Mouse (Mus musculus) intestine, postnatal 0 days (tissue): ENCODE data around the gene Arxes2. TPM values are rescaled to one million over a fixed set of nuclear protein-coding genes. Genes with fewer than 3 reads are reported as not detected.
A peak's percentile ranks its signal among the peaks of the same experiment; 100 is the strongest.
"Not testable (repeated sequence)": the region's sequence is repeated elsewhere in the genome, so short reads cannot be mapped to it uniquely, and the experiment has no call there.

Experiments used
- ATAC-seq: fragments of 200-750 bp; cut with Nextera tagmentation; 2 replicates; pipeline ENCODE4 v1.8.0; 2017; ENCODE audit warnings: mild to moderate bottlenecking, moderate TSS enrichment, moderate library complexity
- H3K27ac ChIP-seq: fragments of 300-500 bp; sonication (generic); 2 replicates; pipeline ENCODE4 v1.5.1; 2014; ENCODE audit warnings: mild to moderate bottlenecking, low read depth, low read length, moderate library complexity
- H3K27me3 ChIP-seq: fragments of 300-500 bp; sonication (generic); replicated peaks from 2 replicates; pipeline ENCODE4 v1.6.1; 2014; ENCODE audit warnings: low read length, mixed read lengths; ENCODE audit not compliant: control insufficient read depth, insufficient read depth
- H3K36me3 ChIP-seq: fragments of 300-500 bp; sonication (generic); 2 replicates; pipeline ENCODE4 v1.6.1; 2014; ENCODE audit warnings: mild to moderate bottlenecking, moderate library complexity; ENCODE audit not compliant: control insufficient read depth, insufficient read depth
- H3K4me1 ChIP-seq: fragments of 300-500 bp; sonication (generic); replicated peaks from 2 replicates; pipeline ENCODE4 v1.6.1; 2014; ENCODE audit warnings: antibody characterized with exemption, low read length, mixed read lengths; ENCODE audit not compliant: control insufficient read depth, insufficient read depth
- H3K4me2 ChIP-seq: fragments of 300-500 bp; sonication (generic); replicated peaks from 2 replicates; pipeline ENCODE4 v1.6.1; 2014; ENCODE audit warnings: low read depth, mild to moderate bottlenecking, moderate library complexity
- H3K4me3 ChIP-seq: fragments of 300-500 bp; sonication (generic); 2 replicates; pipeline ENCODE4 v1.5.1; 2014; ENCODE audit warnings: low read depth, low read length
- H3K9ac ChIP-seq: fragments of 300-500 bp; sonication (generic); 2 replicates; pipeline ENCODE4 v1.6.1; 2014; ENCODE audit warnings: mild to moderate bottlenecking, low read depth, low read length
- H3K9me3 ChIP-seq: fragments of 300-500 bp; sonication (generic); 2 replicates; pipeline ENCODE4 v1.6.1; 2016; ENCODE audit warnings: mixed run types; ENCODE audit not compliant: control insufficient read depth
- CTCF ChIP-seq: sonication (generic); IDR thresholded peaks from 2 replicates; pipeline ENCODE4 v1.5.1; 2016; ENCODE audit warnings: low read depth, mild to moderate bottlenecking, control low read depth, antibody characterized with exemption, moderate library complexity
- WGBS: fragments of 180-500 bp; shearing (Covaris S2); extraction: QIAGEN DNeasy Blood & Tissue Kit; methylation state at CpG from one replicate; pipeline ENCODE4 v1.1.7; 2014; 5-methylcytosine and 5-hydroxymethylcytosine counted together
- polyA plus RNA-seq: library from polyadenylated mRNA; unstranded; fragments of >200 nt; fragmentation: Nextera tagmentation; extraction: Ambion mirVana; gene quantifications from 2 replicates; pipeline ENCODE4 v1.2.1, GENCODE M21; 2015

Gene Arxes2
- polyA plus RNA-seq, 1 experiment from 2014 or later: 28.7 TPM

- no peak for ATAC-seq
- Histone ChIP-seq H3K36me3 (no peaks in the 10 kb centered on the region), H3K27ac (no peak overlapping the region), H3K4me1 (no peaks in the 10 kb centered on the region), H3K4me2 (no peak overlapping the region), H3K9me3 (no peaks in the 10 kb centered on the region), H3K27me3 (no peaks in the 10 kb centered on the region), H3K4me3 (no peak overlapping the region), H3K9ac (no peak overlapping the region)
- WGBS: 67% methylated on average over 6 of the region's 6 CpGs
- no peak for TF ChIP-seq CTCF
Observed at GRCm38 (mm10) chrX:135984539-135985260, 8.9 kb upstream of the Arxes2 start.

GRCm38 (mm10) chrX:135986267-135986666, 7.4 kb upstream of the Arxes2 start:
- no peaks in the 10 kb centered on the region for H3K36me3 ChIP-seq
- ATAC-seq: no peak
- H3K27me3 ChIP-seq: no peaks in the 10 kb centered on the region
- H3K4me2 ChIP-seq: no peak overlapping the region
- no peak overlapping the region for H3K4me3 ChIP-seq
- no peak overlapping the region for H3K9ac ChIP-seq
- no peak for TF ChIP-seq CTCF
- no peaks in the 10 kb centered on the region for H3K4me1 ChIP-seq
- WGBS: 53% methylated on average over 3 of the region's 3 CpGs
- H3K27ac ChIP-seq: no peak overlapping the region
- H3K9me3 ChIP-seq: no peaks in the 10 kb centered on the region

GRCm38 (mm10) chrX:135990661-135991060, 3.0 kb upstream of the Arxes2 start:
- Histone ChIP-seq H3K9me3 (no peaks in the 10 kb centered on the region), H3K4me2 (no peak overlapping the region), H3K27ac (no peak overlapping the region), H3K9ac (no peak overlapping the region), H3K4me3 (no peak overlapping the region), H3K36me3 (no peaks in the 10 kb centered on the region), H3K27me3 (no peaks in the 10 kb centered on the region), H3K4me1 (no peaks in the 10 kb centered on the region)
- ATAC-seq: no peak
- 79% methylated on average over 2 of the region's 2 CpGs for WGBS
- TF ChIP-seq CTCF: no peak

- H3K27ac ChIP-seq, H3K4me2 ChIP-seq, H3K9ac ChIP-seq, H3K36me3 ChIP-seq, H3K4me1 ChIP-seq, H3K27me3 ChIP-seq, H3K9me3 ChIP-seq, H3K4me3 ChIP-seq: not testable (repeated sequence)
- ATAC-seq: peak; percentile 47; the same call in 1 of the 2 replicates
- 49% methylated on average over 2 of the region's 3 CpGs for WGBS
Observed at GRCm38 (mm10) chrX:135993192-135993594, 431 bp upstream of the Arxes2 start.

- no peak for TF ChIP-seq CTCF
- H3K9ac ChIP-seq: no peak overlapping the region
- H3K4me3 ChIP-seq: no peak overlapping the region
- 52% methylated on average over 5 of the region's 5 CpGs for WGBS
- no peak overlapping the region for H3K4me2 ChIP-seq
- no peaks in the 10 kb centered on the region for H3K4me1 ChIP-seq
- no peaks in the 10 kb centered on the region for H3K27me3 ChIP-seq
- no peak overlapping the region for H3K27ac ChIP-seq
- no peak for ATAC-seq
- no peaks in the 10 kb centered on the region for H3K36me3 ChIP-seq
- no peaks in the 10 kb centered on the region for H3K9me3 ChIP-seq
Observed at GRCm38 (mm10) chrX:136007199-136007843, 13.7 kb downstream of the Arxes2 start.

- H3K9me3 ChIP-seq: 0 out of 2 replicates have a peak, but pooled peaks cover 2% of the 10 kb centered on the region
- no peak for TF ChIP-seq CTCF
- no peaks in the 10 kb centered on the region for H3K36me3 ChIP-seq
- H3K27ac ChIP-seq: no peak overlapping the region
- H3K27me3 ChIP-seq: no peaks in the 10 kb centered on the region
- no peak overlapping the region for H3K9ac ChIP-seq
- WGBS: 8% methylated on average over 2 of the region's 2 CpGs
- H3K4me3 ChIP-seq: no peak overlapping the region
- no peak for ATAC-seq
- H3K4me2 ChIP-seq: no peak overlapping the region
- no peaks in the 10 kb centered on the region for H3K4me1 ChIP-seq
Observed at GRCm38 (mm10) chrX:136014392-136014791, 20.8 kb downstream of the Arxes2 start.
